Mouse (Mus musculus): ENCODE measurements around the gene Prps1. TPM values are rescaled to one million over a fixed set of nuclear protein-coding genes. Genes with fewer than 3 reads are reported as not detected.

Gene Prps1
- polyA plus RNA-seq, 1 experiment from 2014 or later: 95.7 TPM

DNA sequence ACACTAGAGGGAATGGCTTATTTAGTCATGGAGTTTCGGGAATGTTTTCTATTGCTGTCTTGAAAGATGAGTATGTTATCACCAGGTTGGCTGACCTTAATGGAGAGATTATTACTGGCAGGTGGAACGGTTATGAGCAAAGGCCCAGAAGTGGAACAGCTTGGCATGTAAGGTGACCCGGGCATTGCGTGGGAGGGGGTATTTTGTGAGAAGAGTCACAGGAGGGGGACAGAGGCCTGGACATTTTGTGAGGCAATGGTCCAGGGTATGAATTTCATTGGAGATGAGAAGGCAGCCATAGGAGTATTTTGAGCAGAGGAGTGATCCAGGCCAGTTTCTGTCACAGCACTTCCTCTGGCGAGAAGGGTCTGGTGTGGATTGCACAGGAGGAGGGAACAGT, 67.8 kb downstream of the Prps1 start:
- no peak for DNase-seq (ENCODE audit: low spot score)

More for the DNA sequence above, 67.8 kb downstream of the Prps1 start:
- no peak overlapping the region for H3K27ac ChIP-seq
- H3K27me3 ChIP-seq (ENCODE audit: low read depth, poor library complexity, severe bottlenecking): peaks cover 97% of the 10 kb centered on the region
- H3K36me3 ChIP-seq: no peaks in the 10 kb centered on the region
- H3K4me1 ChIP-seq: peaks cover 11% of the 10 kb centered on the region; the same call in 1 of the 2 replicates
- H3K4me3 ChIP-seq: no peak overlapping the region
- H3K9me3 ChIP-seq (replicated peaks): no peaks in the 10 kb centered on the region
- WGBS: 94% methylated on average over 5 of the region's 5 CpGs

Other genes starting within 250 kb of the Prps1 start
- gene Frmpd3, start 114.3 kb upstream of the Prps1 start, polyA plus RNA-seq (2016; fragmentation: Nextera tagmentation; extraction: Ambion mirVana): 0.13 and 0.21 TPM in 2 replicates
- gene Tsc22d3, start 144.0 kb downstream of the Prps1 start, polyA plus RNA-seq (2016; fragmentation: Nextera tagmentation; extraction: Ambion mirVana): 90.3 and 109 TPM in 2 replicates
- 1.3 TPM in 2 replicates for gene Mid2, start 208.0 kb downstream of the Prps1 start, polyA plus RNA-seq (2016; fragmentation: Nextera tagmentation; extraction: Ambion mirVana)

All from limb, embryonic 10.5 days (tissue).